In the genomic region with DNA sequence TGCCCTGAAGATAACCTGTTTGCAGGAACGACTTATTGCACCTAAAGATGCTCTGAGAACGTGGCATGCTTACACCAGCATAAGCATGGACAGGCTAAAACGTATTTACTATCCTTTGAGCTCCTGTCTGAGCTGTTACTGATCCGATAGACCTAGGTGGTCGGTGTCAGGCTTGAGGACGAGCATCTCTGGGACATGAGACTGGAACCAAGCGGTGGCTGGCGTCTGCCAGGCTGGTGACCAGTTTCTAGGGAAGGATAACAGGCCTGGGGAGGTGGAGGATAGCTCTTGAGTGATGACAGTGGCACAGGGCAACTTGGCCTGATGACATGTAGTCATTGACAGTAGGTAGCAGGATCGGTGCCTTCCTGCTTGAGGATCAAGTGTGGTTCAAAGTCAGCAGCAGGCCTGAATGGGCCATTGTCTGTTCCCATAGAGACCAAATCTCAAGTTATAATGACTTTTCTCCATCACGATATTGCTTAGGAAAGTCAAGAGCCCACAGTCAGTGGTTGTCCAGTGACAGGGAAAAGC, we compare ENCODE assay signal across 12 mouse cellular contexts. TPM values are rescaled to one million over a fixed set of nuclear protein-coding genes. Genes with fewer than 3 reads are reported as not detected.
"Had no signal": no experiment of that assay in that cellular context is flagged by ENCODE, and none has a peak within 500 bp of the region (broad histone marks: within the 10 kb centered on the region; RNA-seq: fewer than 3 reads in every experiment).

No protein-coding gene starts in this region.

RNA-seq across cellular contexts. Expression of a gene that starts 30.7 kb away (rescaled TPM):
- total RNA-seq: layer of hippocampus, adult 2 months; layer of hippocampus, postnatal 25 days; left cerebral cortex, adult 18-20 months; left cerebral cortex, postnatal 25 days; liver, adult 2 months; megakaryocyte progenitor cell, adult 5-6 weeks; megakaryocyte-erythroid progenitor cell, adult 5-6 weeks; monocyte, adult 5-6 weeks had no signal
- polyA plus RNA-seq: liver, adult 2 months; liver, embryonic 16.5 days; midbrain, embryonic 13.5 days; midbrain, embryonic 16.5 days; neural tube, embryonic 15.5 days had no signal
